Mouse (Mus musculus) retina, adult 2 months (tissue): ENCODE results near the gene Aida.
"Not testable (repeated sequence)": the region's sequence is repeated elsewhere in the genome, so short reads cannot be mapped to it uniquely, and the experiment has no call there.

ENCODE experiments used
- DNase-seq: peaks from one replicate; pipeline ENCODE4 v3.0.0-alpha.2; 2012; ENCODE audit warnings: low read depth, low spot score

The Aida gene

GRCm38 (mm10) chr1:183315783-183316182, 19.4 kb downstream of the Aida start:
- DNase-seq = no peak

GRCm38 (mm10) chr1:183320708-183321107, 24.3 kb downstream of the Aida start:
- DNase-seq = no peak

- DNase-seq = not testable (repeated sequence)
Observed at GRCm38 (mm10) chr1:183322496-183322895, 26.1 kb downstream of the Aida start.

- no peak for DNase-seq
Observed at GRCm38 (mm10) chr1:183323923-183324322, 27.5 kb downstream of the Aida start.

- DNase-seq = no peak
Observed at GRCm38 (mm10) chr1:183324433-183324832, 28.0 kb downstream of the Aida start.

DNA sequence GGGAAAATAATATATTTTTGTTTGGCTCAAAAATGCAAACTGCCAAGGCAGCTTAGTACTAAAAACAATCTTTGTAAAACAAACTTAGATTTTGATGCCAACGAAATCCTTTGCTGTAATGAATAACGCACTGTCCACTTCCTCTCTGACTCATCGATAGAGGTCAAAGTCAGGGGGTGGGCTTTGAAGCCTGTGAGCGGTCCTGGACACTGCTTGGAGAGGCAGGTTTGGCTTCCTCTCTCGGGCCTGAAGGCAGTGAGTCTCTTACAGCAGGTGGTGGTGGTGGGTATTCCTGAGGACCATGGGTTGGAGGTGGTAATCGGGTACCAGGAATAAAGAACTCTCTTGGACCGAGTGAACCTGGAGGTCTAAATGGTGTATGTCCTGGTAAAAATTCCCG, 30.8 kb downstream of the Aida start:
- DNase-seq = no peak

DNA sequence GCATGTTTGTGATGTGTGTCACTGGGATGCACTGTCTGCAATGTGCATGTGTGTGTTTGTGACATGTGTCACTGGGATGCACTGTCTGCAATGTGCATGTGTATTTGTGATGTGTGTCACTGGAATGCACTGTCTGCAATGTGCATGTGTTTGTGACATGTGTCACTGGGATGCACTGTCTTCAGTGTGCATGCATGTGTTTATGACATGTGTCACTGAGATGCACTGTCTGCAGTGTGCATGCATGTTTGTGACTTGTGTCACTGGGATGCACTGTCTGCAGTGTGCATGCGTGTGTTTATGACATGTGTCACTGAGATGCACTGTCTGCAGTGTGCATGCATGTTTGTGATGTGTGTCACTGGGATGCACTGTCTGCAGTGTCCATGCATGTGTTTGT, 46.5 kb downstream of the Aida start:
- not testable (repeated sequence) for DNase-seq

DNA sequence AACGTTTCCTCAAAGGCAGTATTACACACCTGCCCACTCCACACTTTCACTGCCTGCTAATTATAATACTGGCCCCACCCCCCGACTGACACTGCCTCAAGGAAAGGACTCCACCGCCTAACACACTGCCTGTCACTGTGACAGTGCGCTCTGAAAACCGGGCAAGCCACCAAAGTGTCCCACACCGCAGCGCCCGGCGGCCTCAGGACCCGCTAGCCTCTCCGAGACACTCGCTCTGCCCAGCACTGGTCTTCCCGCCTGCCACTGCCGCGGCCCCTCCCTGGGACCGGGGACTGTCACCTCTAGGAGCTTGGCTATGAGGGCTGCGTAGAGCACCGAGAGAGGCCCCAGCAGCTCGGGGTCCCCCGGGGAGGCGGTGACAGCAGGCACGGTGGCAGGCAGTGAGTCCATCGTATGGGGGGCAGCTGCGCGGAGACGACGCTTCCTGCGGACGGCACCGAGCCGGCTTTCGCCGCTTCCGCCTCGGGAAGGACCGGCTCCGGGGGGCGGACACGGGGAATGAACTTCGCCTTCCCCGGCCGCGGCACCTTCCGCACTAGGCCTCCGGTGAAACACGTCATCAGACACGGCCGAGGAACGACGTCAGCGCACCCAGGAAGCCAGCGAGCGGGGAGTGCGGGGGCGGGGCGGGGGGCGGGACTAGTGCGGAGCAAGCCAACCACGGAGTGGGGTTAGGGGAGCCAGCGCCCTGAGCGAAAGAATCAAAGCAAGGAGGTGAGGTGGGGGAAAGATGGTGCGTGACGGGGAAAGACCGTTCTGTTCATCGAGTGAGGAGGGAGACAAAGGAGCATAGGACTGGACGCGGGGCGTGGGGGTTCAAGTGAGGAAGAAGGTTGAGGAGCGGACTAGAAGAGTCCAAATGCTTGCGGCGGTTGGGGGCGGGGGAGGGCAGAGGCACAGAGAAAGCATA, 48.8 kb downstream of the Aida start:
- DNase-seq = peak; percentile 82

- DNase-seq = no peak
Observed at GRCm38 (mm10) chr1:183345817-183346195, 49.4 kb downstream of the Aida start.

DNA sequence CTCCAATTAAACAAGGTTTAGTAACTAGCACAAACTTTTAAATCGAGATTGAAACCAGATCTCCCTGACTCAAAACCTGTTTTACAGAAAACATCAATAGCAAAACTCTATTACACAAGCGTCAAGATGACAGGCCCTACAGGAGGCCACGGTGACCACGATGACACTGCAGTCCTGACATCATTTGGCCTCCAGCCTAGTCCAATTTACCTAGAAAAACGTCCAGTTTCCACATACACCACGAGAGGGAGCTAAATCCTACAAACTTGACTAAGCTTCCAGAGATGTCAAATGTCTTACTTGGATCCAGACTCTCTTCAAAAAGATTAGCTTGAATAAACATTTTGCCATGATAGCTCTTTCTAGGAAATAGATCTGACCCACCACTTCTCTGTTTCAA, 53.5 kb downstream of the Aida start:
- peak; percentile 46 for DNase-seq

GRCm38 (mm10) chr1:183358901-183359300, 62.5 kb downstream of the Aida start:
- DNase-seq = no peak

GRCm38 (mm10) chr1:183362301-183362700, 65.9 kb downstream of the Aida start:
- no peak for DNase-seq

GRCm38 (mm10) chr1:183362729-183363576, 66.6 kb downstream of the Aida start:
- no peak for DNase-seq

- DNase-seq = no peak
Observed at GRCm38 (mm10) chr1:183363577-183363867, 67.1 kb downstream of the Aida start.

DNA sequence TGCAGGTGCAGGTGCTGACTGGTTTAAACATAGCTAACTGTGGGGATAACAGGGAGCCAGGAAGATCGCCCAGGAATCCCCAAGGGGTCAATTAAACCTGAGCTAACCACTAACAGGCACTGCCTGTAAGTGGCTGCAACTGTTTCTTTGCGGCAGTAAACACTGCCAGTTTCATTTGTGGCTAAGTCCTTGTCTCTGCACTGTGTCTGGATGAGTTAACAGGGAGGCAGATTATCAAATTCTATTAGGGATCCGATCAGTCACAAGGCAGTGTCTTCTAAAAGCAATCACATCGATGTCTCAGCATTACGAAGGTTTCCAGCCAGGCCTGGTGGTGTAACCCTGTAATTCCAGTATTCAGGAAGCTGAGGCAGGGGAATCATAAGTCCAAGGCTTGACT, 70.0 kb downstream of the Aida start:
- no peak for DNase-seq

- no peak for DNase-seq
Observed at GRCm38 (mm10) chr1:183368601-183369400, 72.4 kb downstream of the Aida start.

GRCm38 (mm10) chr1:183369427-183370014, 73.1 kb downstream of the Aida start, which contains the start of gene Mia3:
Gene Mia3 (minus strand): TSS chr1:183369553.
- DNase-seq = peak; percentile 75

- no peak for DNase-seq
Observed at GRCm38 (mm10) chr1:183374728-183375127, 78.3 kb downstream of the Aida start.
